ENCODE assay signal across 10 mouse cellular contexts in the genomic region with DNA sequence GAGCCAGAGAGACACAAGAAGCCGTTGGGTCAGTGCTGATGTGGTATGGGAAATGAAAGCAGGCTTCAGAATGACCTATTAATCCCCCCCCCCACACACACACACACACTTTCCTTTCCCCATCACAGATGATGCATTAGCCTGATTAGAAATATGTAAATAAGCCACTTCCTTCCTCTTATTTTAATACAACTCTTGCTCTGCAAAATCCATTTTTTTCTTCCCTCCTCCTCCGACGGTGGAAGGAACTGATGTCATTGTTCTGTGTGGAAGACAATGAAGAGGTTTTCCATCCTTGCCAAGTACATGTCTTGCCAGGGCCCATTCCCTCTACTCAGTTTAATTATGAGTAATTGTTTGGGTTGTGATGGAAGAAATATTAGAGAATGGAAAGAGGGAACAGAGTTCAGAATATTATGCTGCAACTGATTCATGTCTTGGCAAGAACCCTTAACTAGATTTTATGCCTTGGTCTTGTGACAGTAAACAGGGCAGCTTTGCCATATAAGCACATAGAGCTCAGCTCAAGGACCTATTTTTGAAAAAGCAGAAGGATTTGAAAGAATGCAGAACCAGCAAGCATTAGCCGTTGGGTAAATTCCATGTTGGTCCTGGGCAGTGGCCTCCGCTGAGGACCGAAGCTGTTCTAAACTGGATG. TPM values are rescaled to one million over a fixed set of nuclear protein-coding genes. Genes with fewer than 3 reads are reported as not detected.
DNase-seq lines count a peak whose midpoint lies in the region; ATAC-seq and TF ChIP-seq lines count a peak whose summit lies in the region.
"Had no signal": no experiment of that assay in that cellular context is flagged by ENCODE, and none has a peak within 500 bp of the region (broad histone marks: within the 10 kb centered on the region; RNA-seq: fewer than 3 reads in every experiment).

No protein-coding gene starts in this region.

- TF ChIP-seq CTCF in thymus, adult 2 months (IDR thresholded peaks at IDR 0.05; ENCODE audit: borderline replicate concordance, control insufficient read depth, extremely low read depth, insufficient read depth, low read length, poor library complexity), result no peak

- no peaks in the 10 kb centered on the region for H3K9me3 ChIP-seq in limb, embryonic 15.5 days
- no peaks in the 10 kb centered on the region for H3K9me3 ChIP-seq in limb, embryonic 10.5 days (replicated peaks)
- H3K9me3 ChIP-seq in kidney, embryonic 15.5 days (replicated peaks), result no peaks in the 10 kb centered on the region
- H3K9me3 ChIP-seq in stomach, embryonic 14.5 days (ENCODE audit: control insufficient read depth, low read depth, low read length), result no peaks in the 10 kb centered on the region
- H3K9me3 ChIP-seq in hindbrain, embryonic 14.5 days (ENCODE audit: control insufficient read depth, low read length), result no peaks in the 10 kb centered on the region
- H3K9me3 ChIP-seq: hindbrain, embryonic 15.5 days; liver, embryonic 15.5 days had no signal

- no peak for TF ChIP-seq POLR2A in thymus, adult 2 months (IDR thresholded peaks at IDR 0.05; ENCODE audit: control insufficient read depth, extremely low read depth, insufficient read depth, low read length, poor library complexity)

- H3K9ac ChIP-seq in limb, embryonic 15.5 days, result no peak overlapping the region
- no peak overlapping the region for H3K9ac ChIP-seq in kidney, embryonic 15.5 days
- H3K9ac ChIP-seq in stomach, embryonic 14.5 days (replicated peaks; ENCODE audit: low read depth, low read length), result no peak overlapping the region
- no peak overlapping the region for H3K9ac ChIP-seq in hindbrain, embryonic 14.5 days
- H3K9ac ChIP-seq: hindbrain, embryonic 15.5 days; liver, embryonic 15.5 days had no signal

- ATAC-seq in limb, embryonic 15.5 days (ENCODE audit: insufficient number of reproducible peaks, low FRiP score, low TSS enrichment, low read depth), result no peak
- peak; percentile 67; the same call in 1 of the 2 replicates for ATAC-seq in kidney, embryonic 15.5 days (replicated peaks; ENCODE audit: low FRiP score)
- peak; percentile 18; the same call in 1 of the 2 replicates for ATAC-seq in stomach, embryonic 14.5 days (ENCODE audit: insufficient number of reproducible peaks, insufficient read depth, low FRiP score, low read depth)
- no peak for ATAC-seq in hindbrain, embryonic 14.5 days (ENCODE audit: low FRiP score)

- no peak for DNase-seq in limb, embryonic 10.5 days (ENCODE audit: low spot score)
- DNase-seq in heart, adult 18-20 months, result peak; percentile 48 to 81
- DNase-seq in hindbrain, embryonic 14.5 days (ENCODE audit: low spot score), result no peak
- DNase-seq in thymus, adult 2 months, result no peak
- DNase-seq in left cerebral cortex, postnatal 4 days, result no peak

- H3K4me1 ChIP-seq in limb, embryonic 15.5 days, result no peaks in the 10 kb centered on the region
- H3K4me1 ChIP-seq in limb, embryonic 10.5 days, result peaks cover 6% of the 10 kb centered on the region; the same call in 1 of the 2 replicates
- H3K4me1 ChIP-seq in kidney, embryonic 15.5 days, result 0 out of 2 replicates have a peak, but pooled peaks cover 15% of the 10 kb centered on the region
- peaks cover 8% of the 10 kb centered on the region; the same call in 1 of the 2 replicates for H3K4me1 ChIP-seq in stomach, embryonic 14.5 days (ENCODE audit: control insufficient read depth, insufficient read depth, low read length)
- no peaks in the 10 kb centered on the region; the same call in 1 of the 2 replicates for H3K4me1 ChIP-seq in hindbrain, embryonic 14.5 days (replicated peaks; ENCODE audit: control insufficient read depth, insufficient read depth, low read length)
- H3K4me1 ChIP-seq in thymus, adult 2 months (replicated peaks; ENCODE audit: control insufficient read depth, insufficient read depth, low read length), result no peaks in the 10 kb centered on the region; the same call in 1 of the 2 replicates
- H3K4me1 ChIP-seq: hindbrain, embryonic 15.5 days; liver, embryonic 15.5 days had no signal

- intact Hi-C loops in left cerebral cortex, postnatal 4 days (cut with DNase I), result loop anchor here (10.0 kb wide), 1 partner anchor 55 kb away; no protein-coding TSS in a partner anchor

- H3K27ac ChIP-seq in limb, embryonic 15.5 days, result peak overlapping the region; percentile 17; the same call in 1 of the 2 replicates
- H3K27ac ChIP-seq in limb, embryonic 10.5 days, result no peak overlapping the region
- H3K27ac ChIP-seq in kidney, embryonic 15.5 days, result peak overlapping the region; percentile 83
- H3K27ac ChIP-seq in stomach, embryonic 14.5 days (ENCODE audit: low read length), result peak overlapping the region; percentile 79
- no peak overlapping the region for H3K27ac ChIP-seq in hindbrain, embryonic 14.5 days
- no peak overlapping the region for H3K27ac ChIP-seq in thymus, adult 2 months (ENCODE audit: control insufficient read depth, insufficient read depth, low read length)
- H3K27ac ChIP-seq: hindbrain, embryonic 15.5 days; liver, embryonic 15.5 days had no signal

- no peak overlapping the region for H3K4me2 ChIP-seq in limb, embryonic 15.5 days
- H3K4me2 ChIP-seq in kidney, embryonic 15.5 days, result no peak overlapping the region
- no peak overlapping the region for H3K4me2 ChIP-seq in stomach, embryonic 14.5 days (replicated peaks; ENCODE audit: low read depth, low read length)
- H3K4me2 ChIP-seq in hindbrain, embryonic 14.5 days (replicated peaks), result no peak overlapping the region
- H3K4me2 ChIP-seq: hindbrain, embryonic 15.5 days; liver, embryonic 15.5 days had no signal

- H3K27me3 ChIP-seq in limb, embryonic 15.5 days, result no peaks in the 10 kb centered on the region
- H3K27me3 ChIP-seq in limb, embryonic 10.5 days (ENCODE audit: low read depth, poor library complexity, severe bottlenecking), result no peaks in the 10 kb centered on the region
- no peaks in the 10 kb centered on the region for H3K27me3 ChIP-seq in kidney, embryonic 15.5 days
- no peaks in the 10 kb centered on the region for H3K27me3 ChIP-seq in stomach, embryonic 14.5 days (ENCODE audit: control insufficient read depth, insufficient read depth, low read length)
- H3K27me3 ChIP-seq in hindbrain, embryonic 14.5 days (ENCODE audit: control insufficient read depth, insufficient read depth, low read length), result no peaks in the 10 kb centered on the region
- H3K27me3 ChIP-seq in thymus, adult 2 months (ENCODE audit: control insufficient read depth, insufficient read depth, low read length), result no peaks in the 10 kb centered on the region
- H3K27me3 ChIP-seq: hindbrain, embryonic 15.5 days; liver, embryonic 15.5 days had no signal

- H3K36me3 ChIP-seq in limb, embryonic 15.5 days, result no peaks in the 10 kb centered on the region
- no peaks in the 10 kb centered on the region for H3K36me3 ChIP-seq in limb, embryonic 10.5 days
- no peaks in the 10 kb centered on the region for H3K36me3 ChIP-seq in kidney, embryonic 15.5 days
- no peaks in the 10 kb centered on the region for H3K36me3 ChIP-seq in stomach, embryonic 14.5 days (ENCODE audit: control insufficient read depth, insufficient read depth, low read length)
- H3K36me3 ChIP-seq in hindbrain, embryonic 14.5 days (replicated peaks; ENCODE audit: control insufficient read depth, insufficient read depth), result no peaks in the 10 kb centered on the region
- H3K36me3 ChIP-seq in thymus, adult 2 months (ENCODE audit: control insufficient read depth, insufficient read depth, low read length), result no peaks in the 10 kb centered on the region
- H3K36me3 ChIP-seq: hindbrain, embryonic 15.5 days; liver, embryonic 15.5 days had no signal

- 68% methylated on average over 6 of the region's 6 CpGs for WGBS in limb, embryonic 15.5 days
- 86% methylated on average over 6 of the region's 6 CpGs for WGBS in limb, embryonic 10.5 days
- 69% methylated on average over 6 of the region's 6 CpGs for WGBS in kidney, embryonic 15.5 days
- WGBS in stomach, embryonic 14.5 days, result 55% methylated on average over 6 of the region's 6 CpGs
- WGBS in hindbrain, embryonic 14.5 days, result 74% methylated on average over 6 of the region's 6 CpGs
- WGBS in thymus, adult 2 months, result 54% methylated on average over 6 of the region's 6 CpGs

- H3K4me3 ChIP-seq in limb, embryonic 15.5 days, result no peak overlapping the region
- no peak overlapping the region for H3K4me3 ChIP-seq in limb, embryonic 10.5 days
- H3K4me3 ChIP-seq in kidney, embryonic 15.5 days (replicated peaks), result no peak overlapping the region
- no peak overlapping the region for H3K4me3 ChIP-seq in stomach, embryonic 14.5 days (ENCODE audit: low read depth, low read length)
- H3K4me3 ChIP-seq in hindbrain, embryonic 14.5 days (replicated peaks; ENCODE audit: low read length), result no peak overlapping the region
- H3K4me3 ChIP-seq in thymus, adult 2 months (ENCODE audit: control insufficient read depth, insufficient read depth, low read length), result no peak overlapping the region
- H3K4me3 ChIP-seq: hindbrain, embryonic 15.5 days; liver, embryonic 15.5 days had no signal

RNA-seq across cellular contexts. Expression of a gene that starts 50.1 kb away (rescaled TPM):
- polyA plus RNA-seq in limb, embryonic 15.5 days (2015; fragmentation: Nextera tagmentation; extraction: Ambion mirVana), result 61.3 and 65.8 TPM in 2 replicates
- 52.0 and 55.9 TPM in 2 replicates for polyA plus RNA-seq in limb, embryonic 10.5 days (2016; fragmentation: Nextera tagmentation; extraction: Ambion mirVana)
- total RNA-seq in heart, adult 18-20 months (2021), result 10 to 100 TPM; 13.4 to 15.5 TPM
- polyA plus RNA-seq in kidney, embryonic 15.5 days (2015; fragmentation: Nextera tagmentation; extraction: Ambion mirVana), result 52.2 and 53.1 TPM in 2 replicates
- 50.4 TPM in 2 replicates for polyA plus RNA-seq in stomach, embryonic 14.5 days (2014; fragmentation: Nextera tagmentation; extraction: Ambion mirVana)
- 59.5 and 60.6 TPM in 2 replicates for polyA plus RNA-seq in hindbrain, embryonic 14.5 days (2014; fragmentation: Nextera tagmentation; extraction: Ambion mirVana)
- 29.6 and 35.1 TPM in 2 replicates for polyA plus RNA-seq in thymus, adult 2 months (2012; rRNA removed)
- total RNA-seq in left cerebral cortex, postnatal 4 days (2021), result 10 to 100 TPM; 22.5 to 29.0 TPM

RNA-seq across cellular contexts. Expression of a gene that starts 50.3 kb away (rescaled TPM):
- polyA plus RNA-seq in limb, embryonic 15.5 days (2015; fragmentation: Nextera tagmentation; extraction: Ambion mirVana), result 77.1 and 77.4 TPM in 2 replicates
- polyA plus RNA-seq in limb, embryonic 10.5 days (2016; fragmentation: Nextera tagmentation; extraction: Ambion mirVana), result 126 and 158 TPM in 2 replicates
- total RNA-seq in heart, adult 18-20 months (2021), result 10 to 100 TPM; 30.5 to 31.2 TPM
- polyA plus RNA-seq in kidney, embryonic 15.5 days (2015; fragmentation: Nextera tagmentation; extraction: Ambion mirVana), result 88.7 and 94.9 TPM in 2 replicates
- 74.8 and 83.4 TPM in 2 replicates for polyA plus RNA-seq in stomach, embryonic 14.5 days (2014; fragmentation: Nextera tagmentation; extraction: Ambion mirVana)
- polyA plus RNA-seq in hindbrain, embryonic 14.5 days (2014; fragmentation: Nextera tagmentation; extraction: Ambion mirVana), result 48.3 and 49.6 TPM in 2 replicates
- polyA plus RNA-seq in thymus, adult 2 months (2012; rRNA removed), result 74.7 and 76.7 TPM in 2 replicates
- 10 to 100 TPM; 30.5 to 36.7 TPM for total RNA-seq in left cerebral cortex, postnatal 4 days (2021)

Comparison
In these comparisons a context has a peak if more than half of its experiments do, and no peak if none do; other contexts are left out.
1. H3K27ac ChIP-seq: peak in limb, embryonic 15.5 days (single experiment), kidney, embryonic 15.5 days (single experiment) and stomach, embryonic 14.5 days (single experiment); none in limb, embryonic 10.5 days (single experiment), hindbrain, embryonic 14.5 days (single experiment) and thymus, adult 2 months (single experiment).
2. ATAC-seq: peak in kidney, embryonic 15.5 days (single experiment) and stomach, embryonic 14.5 days (single experiment); none in limb, embryonic 15.5 days (single experiment) and hindbrain, embryonic 14.5 days (single experiment).
3. DNase-seq: peak in heart, adult 18-20 months (2 of 2); none in limb, embryonic 10.5 days (single experiment), hindbrain, embryonic 14.5 days (single experiment), thymus, adult 2 months (single experiment) and left cerebral cortex, postnatal 4 days (single experiment).